Mouse (Mus musculus) kidney, adult 2 months (tissue): ENCODE results near the gene Cops4.

Experiments
- CTCF ChIP-seq: fragments of 200-500 bp; conservative IDR thresholded peaks from 2 replicates; pipeline ENCODE4 v1.5.1; 2011; ENCODE audit warnings: low read depth, mild to moderate bottlenecking, control low read depth, low read length, moderate library complexity, mixed read lengths; ENCODE audit not compliant: insufficient read depth, insufficient read length
- POLR2A ChIP-seq: fragments of 200-500 bp; IDR thresholded peaks from one replicate; pipeline ENCODE4 v1.6.1; 2011; ENCODE audit warnings: low read depth, low read length, control low read depth

GRCm38 (mm10) chr5:100557019-100557418 lies 38.9 kb downstream of the Cops4 start:
- TF ChIP-seq POLR2A (no peak), CTCF (no peak)
